Mouse (Mus musculus) CH12.LX (cell line): ENCODE data around the gene Ick. TPM values are rescaled to one million over a fixed set of nuclear protein-coding genes. Genes with fewer than 3 reads are reported as not detected.

Experiments used
- DNase-seq: peaks from one replicate; pipeline ENCODE4 v3.0.0-alpha.2; 2013; ENCODE audit errors: extremely low read depth
- H3K27ac ChIP-seq: 2 replicates; pipeline ENCODE4 v1.5.1; 2012; ENCODE audit warnings: low read depth, mild to moderate bottlenecking, control low read depth, moderate library complexity; ENCODE audit not compliant: insufficient read depth
- H3K27me3 ChIP-seq: replicated peaks from 2 replicates; pipeline ENCODE3; 2012; ENCODE audit warnings: inconsistent platforms
- H3K36me3 ChIP-seq, 2 experiments: replicated peaks in 1 of 2; 2 replicates each; pipeline versions ENCODE3 to v1.6.1; 2012; ENCODE audit warnings: inconsistent platforms in 1 of 2, low read length in 1 of 2, mild to moderate bottlenecking in 1 of 2, mixed read lengths in 1 of 2, moderate library complexity in 1 of 2; ENCODE audit not compliant: control insufficient read depth in 1 of 2, insufficient read depth in 1 of 2
- H3K4me1 ChIP-seq, 2 experiments: 2 replicates each; pipeline ENCODE4 v1.6.1; 2012; ENCODE audit warnings: inconsistent platforms in 1 of 2, moderate library complexity in 1 of 2; ENCODE audit not compliant: insufficient read depth in 2 of 2, control insufficient read depth in 1 of 2
- H3K4me2 ChIP-seq: 2 replicates; pipeline ENCODE4 v1.6.1; 2012; ENCODE audit warnings: low read depth, mild to moderate bottlenecking, control low read depth; ENCODE audit not compliant: poor library complexity, insufficient read depth, severe bottlenecking
- H3K4me3 ChIP-seq, 3 experiments: fragments of 150-350 bp in 1 of 3; sonication (generic) in 1 of 3; replicated peaks in 1 of 3; 2 replicates each; pipeline versions ENCODE3 to v1.5.1; 2011 to 2012; ENCODE audit warnings: low read depth in 2 of 3, low read length in 2 of 3, mild to moderate bottlenecking in 2 of 3, moderate library complexity in 2 of 3, control low read depth in 1 of 3, improper control_type of control experiment in 1 of 3, inconsistent platforms in 1 of 3, mixed read lengths in 1 of 3; ENCODE audit not compliant: poor library complexity in 1 of 3
- H3K79me2 ChIP-seq: replicated peaks from 2 replicates; pipeline ENCODE4 v1.6.1; 2012; ENCODE audit warnings: mild to moderate bottlenecking, moderate library complexity; ENCODE audit not compliant: control insufficient read depth, poor library complexity, insufficient read depth, severe bottlenecking; ENCODE audit errors: extremely low read depth
- H3K9ac ChIP-seq: 2 replicates; pipeline ENCODE4 v1.6.1; 2012; ENCODE audit warnings: low read depth, mild to moderate bottlenecking, control low read depth, moderate library complexity; ENCODE audit not compliant: insufficient read depth
- H3K9me3 ChIP-seq: replicated peaks from 2 replicates; pipeline ENCODE3; 2012; ENCODE audit warnings: low read length, inconsistent platforms, mixed read lengths
- CTCF ChIP-seq, 2 experiments: IDR thresholded peaks in 1 of 2; conservative IDR thresholded peaks in 1 of 2; 2 replicates each; pipeline ENCODE4 v1.5.1; 2011 to 2012; ENCODE audit warnings: low read depth in 2 of 2, low read length in 2 of 2, improper control_type of control experiment in 1 of 2, inconsistent platforms in 1 of 2, mild to moderate bottlenecking in 1 of 2, moderate library complexity in 1 of 2
- GABPA ChIP-seq: IDR thresholded peaks from 2 replicates; pipeline ENCODE4 v1.6.1; 2012; ENCODE audit warnings: low read depth, low read length, improper control_type of control experiment, inconsistent platforms; ENCODE audit not compliant: insufficient replicate concordance
- IRF4 ChIP-seq: IDR thresholded peaks from 2 replicates; pipeline ENCODE4 v1.6.1; 2014; ENCODE audit warnings: low read depth, mild to moderate bottlenecking, inconsistent platforms, low read length, improper control_type of control experiment
- JUN ChIP-seq: IDR thresholded peaks from 2 replicates; pipeline ENCODE4 v1.6.1; 2011; ENCODE audit warnings: low read depth, mild to moderate bottlenecking, low read length, improper control_type of control experiment, moderate library complexity; ENCODE audit not compliant: insufficient read depth
- JUND ChIP-seq: conservative IDR thresholded peaks from 2 replicates; pipeline ENCODE4 v1.6.1; 2011; ENCODE audit warnings: low read depth, low read length, improper control_type of control experiment
- KAT2A ChIP-seq: IDR thresholded peaks from 2 replicates; pipeline ENCODE4 v1.6.1; 2012; ENCODE audit warnings: low read length, improper control_type of control experiment, inconsistent platforms; ENCODE audit not compliant: insufficient replicate concordance
- MAFK ChIP-seq: IDR thresholded peaks from 2 replicates; pipeline ENCODE4 v1.6.1; 2011; ENCODE audit warnings: low read length, improper control_type of control experiment; ENCODE audit not compliant: insufficient replicate concordance
- MAX ChIP-seq: IDR thresholded peaks from 2 replicates; pipeline ENCODE4 v1.6.1; 2011; ENCODE audit warnings: low read length, improper control_type of control experiment
- MAZ ChIP-seq: IDR thresholded peaks from 2 replicates; pipeline ENCODE4 v1.6.1; 2012; ENCODE audit warnings: low read depth, mild to moderate bottlenecking, inconsistent platforms, low read length, improper control_type of control experiment, moderate library complexity
- MXI1 ChIP-seq: IDR thresholded peaks from 2 replicates; pipeline ENCODE4 v1.6.1; 2011; ENCODE audit warnings: mild to moderate bottlenecking, low read depth, low read length, improper control_type of control experiment
- POLR2A ChIP-seq: IDR thresholded peaks from 2 replicates; pipeline ENCODE4 v1.6.1; 2011; ENCODE audit warnings: low read depth, mild to moderate bottlenecking, improper control_type of control experiment, low read length
- SMC3 ChIP-seq: IDR thresholded peaks from 2 replicates; pipeline ENCODE4 v1.6.1; 2011; ENCODE audit warnings: low read depth, low read length, improper control_type of control experiment
- TBP ChIP-seq: conservative IDR thresholded peaks from 2 replicates; pipeline ENCODE4 v1.6.1; 2011; ENCODE audit warnings: low read depth, low read length, improper control_type of control experiment
- USF1 ChIP-seq: IDR thresholded peaks from 2 replicates; pipeline ENCODE4 v1.6.1; 2014; ENCODE audit warnings: low read depth, mild to moderate bottlenecking, inconsistent platforms, low read length, improper control_type of control experiment
- ZC3H11A ChIP-seq: IDR thresholded peaks from 2 replicates; pipeline ENCODE4 v1.6.1; 2012; ENCODE audit warnings: low read depth, mild to moderate bottlenecking, inconsistent platforms, low read length, improper control_type of control experiment
- ZKSCAN1 ChIP-seq: IDR thresholded peaks from 2 replicates; pipeline ENCODE4 v1.6.1; 2012; ENCODE audit warnings: low read depth, inconsistent platforms, low read length, improper control_type of control experiment, borderline replicate concordance
- ZMIZ1 ChIP-seq: IDR thresholded peaks from 2 replicates; pipeline ENCODE4 v1.6.1; 2012; ENCODE audit warnings: low read depth, mild to moderate bottlenecking, inconsistent platforms, low read length, improper control_type of control experiment
- dilution Hi-C: fragments of 300-500 bp; cut with MboI; formaldehyde crosslinking; loops from 2 replicates; pipeline ENCODE4 v1.14.3; 2020; ENCODE audit warnings: low sequenced_read_pairs; ENCODE audit not compliant: extremely low pct_unique_long_range_greater_than_20kb, extremely low pct_ligation_motif_present
- in situ Hi-C: fragments of 300-500 bp; cut with MboI; formaldehyde crosslinking; loops from 3 replicates; pipeline ENCODE4 v1.14.3; 2019; ENCODE audit warnings: low sequenced_read_pairs, low pct_ligation_motif_present, low pct_unique_long_range_greater_than_20kb, mixed read lengths
- polyA plus RNA-seq: library from polyadenylated mRNA; unstranded; fragments of >175 nt; gene quantifications from 2 replicates; pipeline ENCODE4 v1.2.1, GENCODE M21; 2012; ENCODE audit warnings: low read depth; ENCODE audit not compliant: insufficient read length
- total RNA-seq, 2 experiments: library from RNA; depleted of rRNA; stranded (reverse); fragments of 300-350 nt in 1 of 2; fragments of >200 nt in 1 of 2; gene quantifications; 2 replicates each; pipeline ENCODE4 v1.2.3; 2012 to 2014

The Ick gene
- total and polyA plus RNA-seq, 3 experiments: 4.5 to 7.1 (median 4.8) TPM

- H3K27ac ChIP-seq: no peak overlapping the region
- no peaks in the 10 kb centered on the region for H3K9me3 ChIP-seq
- TF ChIP-seq MAZ: no peak
- no peak for TF ChIP-seq POLR2A
- TF ChIP-seq, all 38 proteins: peak for 0
- Histone ChIP-seq H3K4me1 (peaks cover 5 to 19% of the 10 kb centered on the region in 2 experiments; a peak in 3 of 4 replicates), H3K27me3 (no peaks in the 10 kb centered on the region), H3K79me2 (no peaks in the 10 kb centered on the region), H3K9ac (no peak overlapping the region), H3K36me3 (peaks cover 0 to 10% of the 10 kb centered on the region in 2 experiments), H3K4me2 (no peak overlapping the region), H3K4me3 (no peak overlapping the region)
- dilution Hi-C loops (no loop called here), in situ Hi-C loops (loop anchor here (5.0 kb wide), 1 partner anchor 45 kb away; no protein-coding TSS in a partner anchor)
- no peak for DNase-seq
These were observed 8.7 kb downstream of the Ick start for GRCm38 (mm10) chr9:78117690-78118089.

- TF ChIP-seq CTCF (conservative IDR thresholded peaks at IDR 0.05 in 1 of 2, IDR thresholded peaks at IDR 0.05 in 1 of 2; ENCODE audit: low read depth in 2 of 2, low read length in 2 of 2): no peak
- TF ChIP-seq ZKSCAN1: no peak
- TF ChIP-seq IRF4: no peak
- TF ChIP-seq GABPA: no peak
- TF ChIP-seq KAT2A: no peak
- no peak for TF ChIP-seq MXI1
- no peak for TF ChIP-seq ZMIZ1
- TF ChIP-seq MAX: no peak
- TF ChIP-seq SMC3: no peak
- TF ChIP-seq TBP: no peak
- TF ChIP-seq JUN: no peak
- no peak for TF ChIP-seq MAFK
- no peak for TF ChIP-seq USF1
- no peak for TF ChIP-seq ZC3H11A
- no peak for TF ChIP-seq JUND
- Histone ChIP-seq H3K36me3 (peaks cover 0 to 11% of the 10 kb centered on the region in 2 experiments), H3K4me1 (peaks cover 0 to 20% of the 10 kb centered on the region in 2 experiments; a peak in 2 of 4 replicates), H3K27me3 (no peaks in the 10 kb centered on the region), H3K27ac (no peak overlapping the region), H3K9ac (no peak overlapping the region), H3K9me3 (no peaks in the 10 kb centered on the region), H3K4me2 (no peak overlapping the region), H3K79me2 (no peaks in the 10 kb centered on the region), H3K4me3 (no peak overlapping the region)
- DNase-seq: no peak
- in situ Hi-C loops: no loop called here
- dilution Hi-C loops: no loop called here
These were observed 12.4 kb downstream of the Ick start for GRCm38 (mm10) chr9:78121358-78121757.
